Mouse (Mus musculus): ENCODE measurements at regions not wholly inside any gene's neighbourhood (a gene's known extent, or its start where the extent isn't known, plus 50 kb on each side); places are given as distances from the start of the nearest gene placed in this dataset.

GRCm38 (mm10) chr13:99724245-99724644 lies 176.6 kb downstream of the Cartpt start:
- intact Hi-C loops (cut with DNase I): no loop called here
- Histone ChIP-seq H3K4me1 (ENCODE audit: control insufficient read depth, insufficient read depth, low read length) (no peaks in the 10 kb centered on the region), H3K4me3 (no peak overlapping the region), H3K79me2 (replicated peaks; ENCODE audit: control insufficient read depth, insufficient read depth, low read length) (no peaks in the 10 kb centered on the region), H3K27me3 (ENCODE audit: control insufficient read depth, insufficient read depth, low read length) (no peaks in the 10 kb centered on the region), H3K27ac (no peak overlapping the region), H3K36me3 (ENCODE audit: control insufficient read depth, insufficient read depth, low read length) (no peaks in the 10 kb centered on the region), H3K9ac (ENCODE audit: low read depth, low read length) (no peak overlapping the region)
- 61% methylated on average over 7 of the region's 7 CpGs for WGBS
- no peak for TF ChIP-seq EP300 (IDR thresholded peaks at IDR 0.05; ENCODE audit: insufficient read depth, low read depth, low read length)
- no peak for TF ChIP-seq POLR2A (IDR thresholded peaks at IDR 0.05; ENCODE audit: insufficient read depth, low read depth, low read length)
- no peak for TF ChIP-seq CTCF (IDR thresholded peaks at IDR 0.05)
- DNase-seq: no peak

GRCm38 (mm10) chr13:99723237-99723981 lies 177.5 kb downstream of the Cartpt start:
- H3K4me1 ChIP-seq (ENCODE audit: control insufficient read depth, insufficient read depth, low read length): no peaks in the 10 kb centered on the region

GRCm38 (mm10) chr13:99720566-99720965 lies 180.3 kb downstream of the Cartpt start:
- Histone ChIP-seq H3K79me2 (replicated peaks; ENCODE audit: control insufficient read depth, insufficient read depth, low read length) (no peaks in the 10 kb centered on the region), H3K4me1 (ENCODE audit: control insufficient read depth, insufficient read depth, low read length) (no peaks in the 10 kb centered on the region), H3K4me3 (no peak overlapping the region), H3K36me3 (ENCODE audit: control insufficient read depth, insufficient read depth, low read length) (no peaks in the 10 kb centered on the region), H3K27me3 (ENCODE audit: control insufficient read depth, insufficient read depth, low read length) (no peaks in the 10 kb centered on the region), H3K9ac (ENCODE audit: low read depth, low read length) (no peak overlapping the region), H3K27ac (no peak overlapping the region)
- WGBS: 84% methylated on average over 3 of the region's 3 CpGs
- TF ChIP-seq EP300 (IDR thresholded peaks at IDR 0.05; ENCODE audit: insufficient read depth, low read depth, low read length) (no peak), CTCF (IDR thresholded peaks at IDR 0.05) (no peak), POLR2A (IDR thresholded peaks at IDR 0.05; ENCODE audit: insufficient read depth, low read depth, low read length) (no peak)
- intact Hi-C loops (cut with DNase I): no loop called here
- no peak for DNase-seq

More at GRCm38 (mm10) chr13:99723237-99723981, 177.5 kb downstream of the Cartpt start:
- 77% methylated on average over 5 of the region's 5 CpGs for whole genome bisulfite sequencing
- DNase-seq: no peak
- Histone ChIP-seq H3K36me3 (ENCODE audit: control insufficient read depth, insufficient read depth, low read length) (no peaks in the 10 kb centered on the region), H3K9ac (ENCODE audit: low read depth, low read length) (no peak overlapping the region), H3K4me3 (no peak overlapping the region), H3K27ac (no peak overlapping the region), H3K79me2 (replicated peaks; ENCODE audit: control insufficient read depth, insufficient read depth, low read length) (no peaks in the 10 kb centered on the region), H3K27me3 (ENCODE audit: control insufficient read depth, insufficient read depth, low read length) (no peaks in the 10 kb centered on the region)
- intact Hi-C loops (cut with DNase I): no loop called here
- TF ChIP-seq POLR2A (IDR thresholded peaks at IDR 0.05; ENCODE audit: insufficient read depth, low read depth, low read length) (no peak), EP300 (IDR thresholded peaks at IDR 0.05; ENCODE audit: insufficient read depth, low read depth, low read length) (no peak), CTCF (IDR thresholded peaks at IDR 0.05) (no peak)

- Histone ChIP-seq H3K9ac (ENCODE audit: low read depth, low read length) (no peak overlapping the region), H3K27me3 (ENCODE audit: control insufficient read depth, insufficient read depth, low read length) (no peaks in the 10 kb centered on the region), H3K27ac (no peak overlapping the region), H3K79me2 (replicated peaks; ENCODE audit: control insufficient read depth, insufficient read depth, low read length) (no peaks in the 10 kb centered on the region), H3K4me3 (no peak overlapping the region), H3K4me1 (ENCODE audit: control insufficient read depth, insufficient read depth, low read length) (no peaks in the 10 kb centered on the region), H3K36me3 (ENCODE audit: control insufficient read depth, insufficient read depth, low read length) (no peaks in the 10 kb centered on the region)
- DNase-seq: no peak
- intact Hi-C loops (cut with DNase I): no loop called here
- WGBS: 34% methylated on average over 3 of the region's 3 CpGs
- TF ChIP-seq POLR2A (IDR thresholded peaks at IDR 0.05; ENCODE audit: insufficient read depth, low read depth, low read length): no peak
- no peak for TF ChIP-seq EP300 (IDR thresholded peaks at IDR 0.05; ENCODE audit: insufficient read depth, low read depth, low read length)
- no peak for TF ChIP-seq CTCF (IDR thresholded peaks at IDR 0.05)
Observed at GRCm38 (mm10) chr13:99696559-99696890, 180.2 kb upstream of the Map1b start.

- no peaks in the 10 kb centered on the region for H3K4me1 ChIP-seq (ENCODE audit: control insufficient read depth, insufficient read depth, low read length)
- H3K79me2 ChIP-seq (replicated peaks; ENCODE audit: control insufficient read depth, insufficient read depth, low read length): no peaks in the 10 kb centered on the region
- TF ChIP-seq POLR2A (IDR thresholded peaks at IDR 0.05; ENCODE audit: insufficient read depth, low read depth, low read length) (no peak), CTCF (IDR thresholded peaks at IDR 0.05) (no peak), EP300 (IDR thresholded peaks at IDR 0.05; ENCODE audit: insufficient read depth, low read depth, low read length) (no peak)
- 63% methylated on average over 7 of the region's 7 CpGs for WGBS
- no peaks in the 10 kb centered on the region for H3K27me3 ChIP-seq (ENCODE audit: control insufficient read depth, insufficient read depth, low read length)
- no peak overlapping the region for H3K4me3 ChIP-seq
- H3K27ac ChIP-seq: no peak overlapping the region
- H3K9ac ChIP-seq (ENCODE audit: low read depth, low read length): no peak overlapping the region
- H3K36me3 ChIP-seq (ENCODE audit: control insufficient read depth, insufficient read depth, low read length): no peaks in the 10 kb centered on the region
- no peak for DNase-seq
- intact Hi-C loops (cut with DNase I): no loop called here
Observed at GRCm38 (mm10) chr13:99695874-99696558, 179.7 kb upstream of the Map1b start.

GRCm38 (mm10) chr13:99679934-99680333 lies 163.6 kb upstream of the Map1b start:
- H3K36me3 ChIP-seq (ENCODE audit: control insufficient read depth, insufficient read depth, low read length): no peaks in the 10 kb centered on the region
- no peak for TF ChIP-seq CTCF (IDR thresholded peaks at IDR 0.05)
- no peak for TF ChIP-seq EP300 (IDR thresholded peaks at IDR 0.05; ENCODE audit: insufficient read depth, low read depth, low read length)
- TF ChIP-seq POLR2A (IDR thresholded peaks at IDR 0.05; ENCODE audit: insufficient read depth, low read depth, low read length): no peak
- H3K9ac ChIP-seq (ENCODE audit: low read depth, low read length): no peak overlapping the region
- 22% methylated on average over 3 of the region's 3 CpGs for WGBS
- H3K27ac ChIP-seq: no peak overlapping the region
- H3K27me3 ChIP-seq (ENCODE audit: control insufficient read depth, insufficient read depth, low read length): no peaks in the 10 kb centered on the region
- H3K79me2 ChIP-seq (replicated peaks; ENCODE audit: control insufficient read depth, insufficient read depth, low read length): no peaks in the 10 kb centered on the region
- no peak overlapping the region for H3K4me3 ChIP-seq
- intact Hi-C loops (cut with DNase I): no loop called here
- H3K4me1 ChIP-seq (ENCODE audit: control insufficient read depth, insufficient read depth, low read length): no peaks in the 10 kb centered on the region; the same call in 1 of the 2 replicates
- DNase-seq: no peak
